Mouse (Mus musculus) stomach, embryonic 16.5 days (tissue): ENCODE data around the gene Bcl6b. TPM values are rescaled to one million over a fixed set of nuclear protein-coding genes. Genes with fewer than 3 reads are reported as not detected.
A peak's percentile ranks its signal among the peaks of the same experiment; 100 is the strongest.

Experiments used
- ATAC-seq: fragments of 200-750 bp; cut with Nextera tagmentation; 2 replicates; pipeline ENCODE4 v1.8.0; 2017; ENCODE audit warnings: moderate number of reproducible peaks, moderate TSS enrichment; ENCODE audit not compliant: insufficient read depth, low FRiP score
- H3K27ac ChIP-seq: fragments of 300-500 bp; sonication (generic); 2 replicates; pipeline ENCODE4 v1.5.1; 2014; ENCODE audit warnings: low read length
- H3K27me3 ChIP-seq: fragments of 300-500 bp; sonication (generic); 2 replicates; pipeline ENCODE4 v1.6.1; 2014; ENCODE audit warnings: low read length, control low read depth, mixed read lengths; ENCODE audit not compliant: control insufficient read depth, insufficient read depth
- H3K36me3 ChIP-seq: fragments of 300-500 bp; sonication (generic); 2 replicates; pipeline ENCODE4 v1.6.1; 2014; ENCODE audit warnings: low read length; ENCODE audit not compliant: control insufficient read depth, insufficient read depth
- H3K4me1 ChIP-seq: fragments of 300-500 bp; sonication (generic); 2 replicates; pipeline ENCODE4 v1.6.1; 2014; ENCODE audit warnings: low read length, control low read depth, mixed read lengths; ENCODE audit not compliant: control insufficient read depth, insufficient read depth
- H3K4me2 ChIP-seq: fragments of 300-500 bp; sonication (generic); 2 replicates; pipeline ENCODE4 v1.6.1; 2014; ENCODE audit warnings: low read depth, low read length, mixed read lengths
- H3K4me3 ChIP-seq: fragments of 300-500 bp; sonication (generic); replicated peaks from 2 replicates; pipeline ENCODE4 v1.5.1; 2014; ENCODE audit warnings: mild to moderate bottlenecking, low read length
- H3K9ac ChIP-seq: fragments of 300-500 bp; sonication (generic); 2 replicates; pipeline ENCODE4 v1.6.1; 2014; ENCODE audit warnings: low read length
- H3K9me3 ChIP-seq: fragments of 300-500 bp; sonication (generic); replicated peaks from 2 replicates; pipeline ENCODE4 v1.6.1; 2016; ENCODE audit warnings: low read length, control low read depth; ENCODE audit not compliant: control insufficient read depth
- WGBS: fragments of 180-500 bp; shearing (Covaris S2); extraction: QIAGEN DNeasy Blood & Tissue Kit; methylation state at CpG from one replicate; pipeline ENCODE4 v1.1.7; 2014; 5-methylcytosine and 5-hydroxymethylcytosine counted together
- polyA plus RNA-seq: library from polyadenylated mRNA; unstranded; fragments of >200 nt; fragmentation: Nextera tagmentation; extraction: Ambion mirVana; gene quantifications from 2 replicates; pipeline ENCODE4 v1.2.1, GENCODE M21; 2015

Bcl6b gene
- polyA plus RNA-seq, 1 experiment from 2014 or later: 13.9 TPM

DNA sequence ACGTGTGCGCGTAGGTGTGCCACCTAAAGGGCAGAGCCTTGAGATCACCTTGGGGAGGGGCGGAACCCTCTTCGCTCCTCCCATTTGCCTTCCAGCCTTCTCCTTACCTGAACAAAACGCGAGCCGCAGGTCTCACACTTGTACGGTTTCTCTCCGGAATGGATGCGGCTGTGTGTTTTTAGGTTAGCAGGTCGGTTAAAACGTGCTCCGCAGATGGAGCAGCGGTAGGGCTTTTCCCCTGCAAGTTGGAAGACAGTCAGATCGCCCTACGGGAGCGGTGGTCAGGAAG is 3.1 kb downstream of the Bcl6b start:
- Histone ChIP-seq H3K36me3 (no peaks in the 10 kb centered on the region), H3K4me1 (peaks cover 27% of the 10 kb centered on the region), H3K9ac (peak overlapping the region; percentile 60), H3K9me3 (no peaks in the 10 kb centered on the region), H3K4me2 (peak overlapping the region; percentile 55), H3K4me3 (peak overlapping the region; percentile 40), H3K27me3 (peaks cover 19% of the 10 kb centered on the region; the same call in 1 of the 2 replicates), H3K27ac (peak overlapping the region; percentile 43; the same call in 1 of the 2 replicates)
- WGBS: 14% methylated on average over 18 of the region's 18 CpGs
- 0 out of 2 replicates have a peak, but pooled peaks have one; percentile 9 for ATAC-seq

GRCm38 (mm10) chr11:70225798-70226601 is 3.6 kb downstream of the Bcl6b start:
- peak overlapping the region; percentile 55 for H3K4me2 ChIP-seq
- WGBS: 31% methylated on average over 27 of the region's 27 CpGs
- no peaks in the 10 kb centered on the region for H3K36me3 ChIP-seq
- peak overlapping the region; percentile 43; the same call in 1 of the 2 replicates for H3K27ac ChIP-seq
- peaks cover 19% of the 10 kb centered on the region; the same call in 1 of the 2 replicates for H3K27me3 ChIP-seq
- H3K4me3 ChIP-seq: peak overlapping the region; percentile 40
- ATAC-seq: no peak
- H3K9me3 ChIP-seq: no peaks in the 10 kb centered on the region
- H3K9ac ChIP-seq: peak overlapping the region; percentile 60
- H3K4me1 ChIP-seq: peaks cover 28% of the 10 kb centered on the region

GRCm38 (mm10) chr11:70223724-70224123 is 5.9 kb downstream of the Bcl6b start:
- peak overlapping the region; percentile 48; the same call in 1 of the 2 replicates for H3K27ac ChIP-seq
- ATAC-seq: no peak
- H3K27me3 ChIP-seq: peaks cover 13% of the 10 kb centered on the region; the same call in 1 of the 2 replicates
- H3K9ac ChIP-seq: no peak overlapping the region
- no peak overlapping the region for H3K4me2 ChIP-seq
- WGBS: 74% methylated on average over 9 of the region's 9 CpGs
- no peaks in the 10 kb centered on the region for H3K36me3 ChIP-seq
- H3K4me1 ChIP-seq: peaks cover 27% of the 10 kb centered on the region
- no peak overlapping the region for H3K4me3 ChIP-seq
- H3K9me3 ChIP-seq: no peaks in the 10 kb centered on the region

GRCm38 (mm10) chr11:70221603-70222500 is 7.7 kb downstream of the Bcl6b start:
- no peak for ATAC-seq
- Histone ChIP-seq H3K36me3 (no peaks in the 10 kb centered on the region), H3K9me3 (no peaks in the 10 kb centered on the region), H3K9ac (peak overlapping the region; percentile 85), H3K27me3 (peaks cover 11% of the 10 kb centered on the region; the same call in 1 of the 2 replicates), H3K27ac (peak overlapping the region; percentile 90), H3K4me1 (peaks cover 17% of the 10 kb centered on the region), H3K4me3 (peak overlapping the region; percentile 61), H3K4me2 (peak overlapping the region; percentile 99)
- WGBS: 16% methylated on average over 14 of the region's 14 CpGs

DNA sequence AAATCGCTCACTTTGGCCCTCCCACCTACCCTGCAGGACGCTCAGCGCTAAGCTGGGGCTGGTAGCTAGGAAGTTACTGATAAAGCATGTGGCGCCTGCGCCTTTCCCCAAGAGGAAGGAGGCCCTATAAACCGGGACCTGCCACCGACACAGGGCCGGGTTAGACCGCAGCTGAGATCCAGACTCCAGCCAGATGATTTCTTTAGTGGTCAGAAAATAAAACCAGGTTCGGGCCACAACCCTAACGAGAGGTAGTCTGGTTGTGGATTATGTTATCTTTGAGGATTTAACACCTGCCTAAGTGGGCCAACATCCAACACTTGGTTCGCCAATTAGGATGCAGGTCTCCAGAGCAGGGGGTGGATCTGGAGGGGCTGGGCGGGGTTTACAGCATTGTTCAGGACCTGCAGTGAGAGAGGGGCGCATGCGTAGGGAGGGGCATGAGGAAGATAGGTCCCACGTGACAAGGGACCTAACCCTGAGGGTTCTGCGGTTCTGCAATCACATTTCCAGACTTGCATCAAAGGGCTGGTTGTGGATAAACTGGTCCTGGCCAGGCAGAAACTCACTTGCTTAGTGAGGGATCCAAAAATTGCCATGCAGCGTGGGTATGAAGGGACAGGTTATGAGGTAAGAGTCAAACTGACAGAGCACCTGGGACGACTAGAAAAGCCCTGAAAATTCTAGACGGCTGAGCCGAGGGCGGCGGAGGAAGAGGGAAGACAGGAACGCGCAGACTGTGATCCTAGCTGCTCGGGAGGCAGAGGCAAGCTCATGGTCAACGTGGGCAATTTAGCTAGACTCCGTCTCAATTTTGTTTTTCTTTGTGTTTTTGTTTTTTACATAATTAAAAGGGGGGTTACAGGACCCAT is 8.6 kb downstream of the Bcl6b start, which contains the start of gene Slc16a13:
TSS of gene Slc16a13 (minus strand) at position 334 of the 872 bp plus-strand sequence.
- H3K27me3 ChIP-seq: peaks cover 7% of the 10 kb centered on the region; the same call in 1 of the 2 replicates
- peaks cover 13% of the 10 kb centered on the region for H3K4me1 ChIP-seq
- no peaks in the 10 kb centered on the region for H3K36me3 ChIP-seq
- peak within 1 kb of the TSS; percentile 61 for H3K4me3 ChIP-seq
- peak within 1 kb of the TSS; percentile 99 for H3K4me2 ChIP-seq
- peak within 1 kb of the TSS; percentile 85 for H3K9ac ChIP-seq
- peak; percentile 97 for ATAC-seq
- under 1% methylated on average over 28 of the region's 28 CpGs for WGBS
- H3K27ac ChIP-seq: peak within 1 kb of the TSS; percentile 90
- H3K9me3 ChIP-seq: no peaks in the 10 kb centered on the region

DNA sequence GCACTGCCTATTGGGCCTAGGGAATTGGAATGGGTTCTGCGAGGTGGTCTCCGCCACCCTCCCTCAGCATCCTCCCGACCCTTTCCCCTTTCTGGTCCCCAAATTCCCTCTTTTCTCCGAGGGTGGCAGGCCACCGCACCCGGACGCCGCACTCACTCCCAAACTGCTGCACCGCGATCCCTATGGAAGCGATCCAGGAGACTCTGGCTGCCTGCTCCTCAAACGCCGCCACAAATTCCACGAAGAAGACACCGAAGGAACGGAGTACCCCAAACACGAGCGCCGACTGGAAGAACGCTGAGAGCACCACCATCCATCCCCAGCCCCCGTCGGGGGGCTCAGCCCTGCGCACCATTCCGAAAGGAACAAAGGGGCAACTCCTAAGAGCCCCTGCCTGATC is 9.3 kb downstream of the Bcl6b start:
- peak overlapping the region; percentile 85 for H3K9ac ChIP-seq
- peaks cover 13% of the 10 kb centered on the region for H3K4me1 ChIP-seq
- H3K9me3 ChIP-seq: no peaks in the 10 kb centered on the region
- H3K4me3 ChIP-seq: peak overlapping the region; percentile 61
- H3K27me3 ChIP-seq: peaks cover 13% of the 10 kb centered on the region
- H3K4me2 ChIP-seq: peak overlapping the region; percentile 99
- 2% methylated on average over 24 of the region's 24 CpGs for WGBS
- no peak for ATAC-seq
- no peaks in the 10 kb centered on the region for H3K36me3 ChIP-seq
- peak overlapping the region; percentile 89 for H3K27ac ChIP-seq

GRCm38 (mm10) chr11:70219873-70220272 is 9.7 kb downstream of the Bcl6b start:
- H3K9ac ChIP-seq: peak overlapping the region; percentile 85
- peak overlapping the region; percentile 61 for H3K4me3 ChIP-seq
- no peaks in the 10 kb centered on the region for H3K36me3 ChIP-seq
- 53% methylated on average over 7 of the region's 7 CpGs for WGBS
- no peaks in the 10 kb centered on the region for H3K9me3 ChIP-seq
- H3K4me2 ChIP-seq: peak overlapping the region; percentile 99
- peak overlapping the region; percentile 89; the same call in 1 of the 2 replicates for H3K27ac ChIP-seq
- ATAC-seq: no peak
- H3K4me1 ChIP-seq: peaks cover 13% of the 10 kb centered on the region
- peaks cover 17% of the 10 kb centered on the region for H3K27me3 ChIP-seq

DNA sequence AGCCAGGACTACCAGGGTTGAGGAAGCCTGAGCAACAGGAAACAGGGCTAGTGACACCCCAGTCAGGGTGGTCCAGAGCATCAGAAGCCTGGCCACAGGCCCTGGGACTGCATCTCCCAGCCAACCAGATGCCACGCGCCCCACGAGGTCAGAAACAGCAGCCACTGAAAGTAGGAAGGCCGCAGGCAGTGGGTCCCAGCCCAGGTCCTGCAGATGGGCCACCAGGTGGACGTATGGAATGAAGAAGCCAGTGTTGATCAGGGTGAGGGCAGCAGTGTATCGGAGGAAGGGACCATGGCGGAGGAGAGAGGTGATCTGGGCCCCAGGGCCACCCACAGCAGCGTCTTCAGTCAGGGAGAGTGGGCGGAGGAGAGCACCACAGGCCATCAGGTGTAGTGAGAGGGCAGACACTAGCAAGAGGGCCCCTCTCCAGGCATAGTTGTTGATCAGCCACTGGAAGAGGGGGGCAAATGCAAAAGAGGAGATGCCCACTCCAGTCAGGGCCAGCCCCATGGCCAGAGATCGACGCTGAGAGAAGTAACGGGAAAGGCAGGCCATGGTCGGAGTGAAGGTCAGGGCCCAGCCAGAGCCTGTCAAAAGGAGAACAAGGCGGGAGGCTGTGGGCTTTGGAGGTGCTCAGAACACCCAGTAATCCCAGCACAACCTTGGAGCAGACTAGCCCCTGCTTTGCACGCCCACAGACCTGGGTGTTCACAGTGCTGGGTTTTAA is 10.7 kb downstream of the Bcl6b start:
- no peak overlapping the region for H3K27ac ChIP-seq
- WGBS: 90% methylated on average over 15 of the region's 15 CpGs

More for the DNA sequence above, 10.7 kb downstream of the Bcl6b start:
- Histone ChIP-seq H3K4me2 (no peak overlapping the region), H3K4me3 (no peak overlapping the region), H3K36me3 (no peaks in the 10 kb centered on the region), H3K9ac (no peak overlapping the region), H3K4me1 (peaks cover 13% of the 10 kb centered on the region), H3K9me3 (no peaks in the 10 kb centered on the region), H3K27me3 (peaks cover 26% of the 10 kb centered on the region)
- no peak for ATAC-seq
